Mouse (Mus musculus) urinary bladder, adult 18-20 months (tissue): ENCODE measurements around the gene Mtus2.

ENCODE experiments used
- DNase-seq, 2 experiments: peaks; one replicate each; pipeline ENCODE4 v3.0.0; 2022; ENCODE audit warnings: low spot score in 2 of 2, mixed read lengths in 2 of 2

The Mtus2 gene

GRCm38 (mm10) chr5:148027985-148028384 lies 70.9 kb downstream of the Mtus2 start:
- DNase-seq: no peak

GRCm38 (mm10) chr5:148041661-148042060 lies 84.5 kb downstream of the Mtus2 start:
- no peak for DNase-seq

GRCm38 (mm10) chr5:148048200-148048599 lies 91.1 kb downstream of the Mtus2 start:
- DNase-seq: no peak

- no peak for DNase-seq
These were observed 92.2 kb downstream of the Mtus2 start for GRCm38 (mm10) chr5:148049304-148049703.

GRCm38 (mm10) chr5:148052846-148053608 lies 95.9 kb downstream of the Mtus2 start:
- no peak for DNase-seq

GRCm38 (mm10) chr5:148053609-148053990 lies 96.5 kb downstream of the Mtus2 start:
- no peak for DNase-seq

GRCm38 (mm10) chr5:148056831-148057230 lies 99.7 kb downstream of the Mtus2 start:
- no peak for DNase-seq

GRCm38 (mm10) chr5:148057433-148057832 lies 100.3 kb downstream of the Mtus2 start:
- no peak for DNase-seq

- DNase-seq: no peak
These were observed 102.2 kb downstream of the Mtus2 start for GRCm38 (mm10) chr5:148059339-148059738.

- DNase-seq: no peak
These were observed 104.7 kb downstream of the Mtus2 start for GRCm38 (mm10) chr5:148061869-148062268.

GRCm38 (mm10) chr5:148063745-148064144 lies 106.6 kb downstream of the Mtus2 start:
- DNase-seq: no peak

- DNase-seq: no peak
These were observed 108.1 kb downstream of the Mtus2 start for GRCm38 (mm10) chr5:148065251-148065650.

- DNase-seq: peak in 1 of 2 experiments; percentile 1
These were observed 112.8 kb downstream of the Mtus2 start for GRCm38 (mm10) chr5:148069909-148070308.

- peak in 1 of 2 experiments; percentile 9 for DNase-seq
These were observed 114.7 kb downstream of the Mtus2 start for GRCm38 (mm10) chr5:148071800-148072199.

GRCm38 (mm10) chr5:148073461-148073860 lies 116.3 kb downstream of the Mtus2 start:
- DNase-seq: no peak

GRCm38 (mm10) chr5:148079732-148080131 lies 122.6 kb downstream of the Mtus2 start:
- DNase-seq: no peak

GRCm38 (mm10) chr5:148083541-148083940 lies 126.4 kb downstream of the Mtus2 start:
- no peak for DNase-seq

- no peak for DNase-seq
These were observed 127.6 kb downstream of the Mtus2 start for GRCm38 (mm10) chr5:148084766-148085165.

- no peak for DNase-seq
These were observed 130.7 kb downstream of the Mtus2 start for GRCm38 (mm10) chr5:148087796-148088195.

- no peak for DNase-seq
These were observed 133.2 kb downstream of the Mtus2 start for GRCm38 (mm10) chr5:148090191-148090821.

- no peak for DNase-seq
These were observed 137.5 kb downstream of the Mtus2 start for GRCm38 (mm10) chr5:148094640-148095039.

- no peak for DNase-seq
These were observed 142.2 kb downstream of the Mtus2 start for GRCm38 (mm10) chr5:148099356-148099755.

GRCm38 (mm10) chr5:148107324-148107723 lies 150.2 kb downstream of the Mtus2 start:
- no peak for DNase-seq
